Mouse (Mus musculus) bone marrow macrophage, adult 2 months (primary cell): ENCODE measurements around the gene Bche.

ENCODE experiments used
- CTCF ChIP-seq: IDR thresholded peaks from 2 replicates; pipeline ENCODE4 v1.5.1; 2012; ENCODE audit warnings: low read depth, mild to moderate bottlenecking, low read length, moderate library complexity
- POLR2A ChIP-seq: IDR thresholded peaks from 2 replicates; pipeline ENCODE4 v1.6.1; 2012; ENCODE audit warnings: mild to moderate bottlenecking, low read depth, low read length, borderline replicate concordance

DNA sequence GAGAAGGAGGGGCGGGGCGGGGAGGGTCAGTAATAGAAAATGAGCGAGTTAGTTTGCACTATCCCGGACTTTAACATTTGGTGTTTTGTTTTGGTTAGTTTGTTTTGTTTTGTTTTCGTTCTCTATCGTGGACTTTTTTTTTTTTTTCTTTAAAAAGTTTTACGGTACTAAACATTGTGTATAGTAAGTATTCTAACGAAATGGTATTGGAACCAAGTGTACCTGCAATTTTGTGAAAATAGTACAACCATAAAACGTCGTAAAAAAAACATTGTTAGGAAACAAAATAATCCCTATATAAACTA lies at the start of gene Bche:
- no peak for TF ChIP-seq CTCF
- TF ChIP-seq POLR2A = no peak
